Mouse (Mus musculus): ENCODE results near the gene Gpr19.

Gpr19 gene

GRCm38 (mm10) chr6:134922511-134923195 is 24.3 kb upstream of the Gpr19 start:
- DNase-seq (ENCODE audit: low spot score) = no peak

DNA sequence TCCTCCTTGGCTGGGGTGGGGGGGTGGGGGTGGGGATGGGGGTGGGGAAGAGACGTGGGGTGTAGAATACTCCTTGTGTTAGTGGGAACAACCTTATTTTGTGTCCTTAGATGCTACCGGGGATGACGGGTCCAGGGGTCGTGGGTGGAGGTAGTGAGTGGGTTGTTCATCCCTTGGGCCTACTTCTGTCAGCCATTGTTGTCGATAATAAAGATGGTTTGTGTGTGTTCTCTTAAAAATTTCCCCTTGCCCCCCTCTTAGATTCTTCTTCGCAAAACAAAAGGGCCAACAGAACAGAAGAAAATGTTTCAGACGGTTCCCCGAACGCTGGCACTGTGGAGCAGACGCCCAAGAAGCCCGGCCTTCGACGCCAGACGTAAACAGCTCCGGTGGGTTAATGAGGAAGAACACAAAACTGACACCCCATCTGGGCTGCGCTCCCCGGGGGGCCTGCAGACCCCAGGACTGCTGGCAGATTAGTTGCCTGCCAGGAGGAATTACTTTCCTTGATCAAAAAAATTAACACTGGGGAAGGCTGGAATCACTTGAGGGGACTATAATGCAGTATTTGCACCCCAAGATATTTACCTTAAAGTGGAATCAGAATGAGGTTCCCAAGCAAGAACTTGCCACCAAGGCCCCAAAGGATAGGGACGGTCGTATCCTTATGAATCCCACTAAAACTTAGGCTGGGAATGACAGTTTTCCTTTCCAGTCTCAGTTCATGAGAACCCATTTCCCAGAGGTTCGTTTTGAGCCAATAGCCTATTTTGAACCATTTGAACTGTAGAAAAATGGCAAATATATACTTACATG is 23.5 kb upstream of the Gpr19 start:
- DNase-seq (ENCODE audit: low spot score) = no peak

- DNase-seq (ENCODE audit: low spot score) = peak; percentile 34
Measured at GRCm38 (mm10) chr6:134921014-134921694, 22.8 kb upstream of the Gpr19 start.

GRCm38 (mm10) chr6:134920190-134921013 is 22.0 kb upstream of the Gpr19 start, which contains the start of gene Cdkn1b:
Cdkn1b (plus strand) TSS chr6:134920401.
- DNase-seq (ENCODE audit: low spot score) = peak; percentile 80

DNA sequence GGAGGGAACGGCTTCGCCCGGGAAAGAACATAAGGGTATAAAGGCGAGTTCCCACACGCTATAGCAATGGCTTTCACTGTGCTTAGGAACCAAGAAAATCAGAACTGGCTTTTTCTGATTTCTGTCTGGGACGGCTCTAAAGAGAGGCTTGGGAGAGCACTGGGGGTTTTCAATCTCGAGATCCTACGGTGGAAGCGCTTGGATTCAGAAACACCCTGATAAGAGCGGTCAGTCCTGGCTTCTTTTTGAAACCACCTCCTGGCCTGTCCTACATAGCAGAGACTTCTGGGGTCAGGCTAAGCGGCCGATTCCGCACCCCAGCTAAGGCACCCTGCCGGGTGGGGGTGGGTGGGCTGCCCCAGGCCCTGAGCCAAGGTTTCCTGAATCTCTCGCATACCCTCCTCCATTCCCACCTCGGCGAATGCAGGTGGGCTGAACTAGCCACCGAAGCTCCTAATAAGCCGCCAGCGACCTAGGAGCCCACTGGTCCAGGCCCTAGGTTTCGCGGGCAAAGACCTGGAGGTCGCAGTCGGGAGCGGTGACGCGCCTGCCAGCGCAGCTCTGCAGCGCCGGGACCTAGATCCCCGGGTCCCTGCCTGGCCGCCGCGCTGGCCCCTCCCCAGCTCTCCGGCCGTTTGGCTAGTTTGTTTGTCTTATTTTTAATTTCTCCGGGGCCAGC is 21.3 kb upstream of the Gpr19 start:
- no peak for DNase-seq (ENCODE audit: low spot score)

- no peak for DNase-seq (ENCODE audit: low spot score)
Measured at GRCm38 (mm10) chr6:134918769-134919168, 20.4 kb upstream of the Gpr19 start.

GRCm38 (mm10) chr6:134917087-134917486 is 18.7 kb upstream of the Gpr19 start:
- DNase-seq (ENCODE audit: low spot score) = peak; percentile 48

GRCm38 (mm10) chr6:134916641-134917040 is 18.3 kb upstream of the Gpr19 start:
- no peak for DNase-seq (ENCODE audit: low spot score)

DNA sequence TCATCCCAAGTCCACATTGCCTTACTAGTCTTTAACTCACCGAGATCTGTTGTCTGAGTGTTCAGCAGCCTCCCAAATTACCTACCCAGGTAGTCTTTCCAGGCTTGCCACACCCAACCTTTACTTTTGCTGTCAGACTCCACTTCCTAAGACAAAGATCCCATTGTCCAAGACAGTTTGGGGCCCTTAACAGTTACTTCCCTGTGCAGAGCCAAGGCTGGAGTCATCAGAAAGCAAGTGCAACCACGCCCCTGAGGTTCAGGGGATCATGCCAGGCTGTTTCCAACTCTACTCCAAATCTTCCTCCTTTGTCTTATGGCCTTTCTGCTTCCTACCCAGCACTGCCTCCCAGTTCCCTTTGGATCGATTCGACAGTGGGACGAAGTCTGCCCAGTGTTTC is 16.1 kb upstream of the Gpr19 start:
- DNase-seq (ENCODE audit: low spot score) = no peak

GRCm38 (mm10) chr6:134905811-134906210 is 7.4 kb upstream of the Gpr19 start:
- no peak for DNase-seq (ENCODE audit: low spot score)

- DNase-seq (ENCODE audit: low spot score) = no peak
Measured at GRCm38 (mm10) chr6:134903891-134904884, 5.8 kb upstream of the Gpr19 start.

DNA sequence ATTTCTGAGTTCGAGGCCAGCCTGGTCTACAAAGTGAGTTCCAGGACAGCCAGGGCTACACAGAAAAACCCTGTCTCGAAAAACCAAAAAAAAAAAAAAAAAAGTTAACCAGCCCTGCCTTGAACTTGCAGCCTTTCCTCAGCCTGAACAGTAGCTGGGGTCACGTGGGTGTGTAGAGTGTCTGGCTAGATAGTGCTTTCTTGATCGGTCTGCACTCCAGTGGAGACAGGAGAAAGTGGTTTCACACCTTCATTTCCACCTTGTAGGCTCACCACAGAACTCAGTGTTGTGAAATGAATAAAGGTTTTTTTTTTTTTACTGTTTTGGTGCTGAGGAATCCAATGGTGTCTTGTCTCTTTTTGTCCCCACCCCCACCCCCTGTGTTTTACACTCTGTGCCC is 5.0 kb upstream of the Gpr19 start:
- no peak for DNase-seq (ENCODE audit: low spot score)

DNA sequence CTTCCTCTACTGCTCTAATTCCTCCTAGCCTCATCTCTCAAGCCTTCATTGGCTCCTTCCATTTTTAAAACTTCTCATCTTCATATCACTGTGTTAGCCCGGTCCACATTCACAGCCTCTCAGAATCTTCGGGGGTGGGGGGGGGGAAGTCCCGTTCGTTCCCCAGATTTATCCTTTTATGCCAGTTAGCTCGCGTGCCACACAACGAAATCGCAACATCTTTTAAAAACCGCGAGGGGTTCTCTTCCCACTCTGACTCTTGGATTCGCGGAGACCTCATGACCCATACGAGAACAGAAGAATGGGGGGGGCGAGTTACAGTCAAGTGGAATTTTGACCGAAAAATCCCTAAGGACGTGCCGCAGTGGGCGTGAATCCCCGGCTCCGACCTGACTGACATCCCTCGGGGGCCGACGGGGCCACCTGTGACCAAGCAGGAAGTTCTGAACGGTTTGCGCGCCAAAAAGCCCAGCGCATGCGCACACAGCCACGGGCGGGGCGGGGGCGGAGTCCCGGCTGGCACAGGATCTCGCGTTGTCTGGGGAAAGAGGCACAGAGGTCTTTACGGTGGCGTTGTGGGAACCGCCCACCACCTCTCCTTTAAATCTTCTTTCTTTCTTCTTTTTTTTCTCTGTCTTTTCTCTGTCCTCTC is 809 bp downstream of the Gpr19 start:
- peak; percentile 98 for DNase-seq (ENCODE audit: low spot score)

GRCm38 (mm10) chr6:134896570-134897436 is 1.6 kb downstream of the Gpr19 start:
- no peak for DNase-seq (ENCODE audit: low spot score)

- DNase-seq (ENCODE audit: low spot score) = no peak
Measured at GRCm38 (mm10) chr6:134890436-134890835, 7.9 kb downstream of the Gpr19 start.

DNA sequence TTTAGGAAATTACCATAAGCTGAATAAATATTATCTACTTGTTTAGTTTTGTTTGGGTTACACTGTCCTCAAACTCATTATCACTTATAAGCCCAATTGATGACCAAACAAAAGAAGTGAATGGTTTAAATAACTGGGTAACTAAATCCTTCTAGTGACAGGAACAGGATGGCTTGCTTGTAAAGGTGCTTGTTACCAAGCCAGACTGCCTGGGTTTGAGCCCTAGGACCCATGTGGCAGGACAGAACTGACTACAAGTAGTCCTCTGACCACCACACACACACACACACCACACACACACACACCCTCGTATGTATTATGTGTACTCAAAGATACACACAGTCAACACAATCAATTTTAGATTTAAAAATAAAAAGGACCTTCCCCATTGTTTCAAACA is 8.6 kb downstream of the Gpr19 start:
- DNase-seq (ENCODE audit: low spot score) = no peak

DNA sequence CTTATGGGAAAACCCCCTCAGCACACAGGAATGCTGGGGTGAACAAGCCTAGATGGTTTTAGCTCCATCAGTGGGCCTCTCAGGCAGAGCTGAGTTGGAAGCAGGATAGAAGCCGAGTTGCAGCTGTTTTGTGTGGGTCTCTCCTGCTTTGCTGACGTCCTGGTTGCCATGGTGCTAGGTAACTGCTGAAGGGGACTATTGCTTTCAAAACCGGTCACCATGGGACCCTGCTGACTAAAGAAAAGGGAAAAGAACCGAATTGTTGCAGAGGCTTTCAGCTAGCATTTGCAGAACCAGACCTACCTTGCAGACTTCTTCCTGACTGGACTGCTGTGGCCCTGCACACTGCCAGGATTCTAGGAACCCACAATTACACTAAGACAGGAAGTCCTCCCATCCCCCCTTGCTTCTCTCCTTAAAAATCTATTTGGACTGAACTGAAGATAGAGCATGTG is 9.8 kb downstream of the Gpr19 start:
- no peak for DNase-seq (ENCODE audit: low spot score)

DNA sequence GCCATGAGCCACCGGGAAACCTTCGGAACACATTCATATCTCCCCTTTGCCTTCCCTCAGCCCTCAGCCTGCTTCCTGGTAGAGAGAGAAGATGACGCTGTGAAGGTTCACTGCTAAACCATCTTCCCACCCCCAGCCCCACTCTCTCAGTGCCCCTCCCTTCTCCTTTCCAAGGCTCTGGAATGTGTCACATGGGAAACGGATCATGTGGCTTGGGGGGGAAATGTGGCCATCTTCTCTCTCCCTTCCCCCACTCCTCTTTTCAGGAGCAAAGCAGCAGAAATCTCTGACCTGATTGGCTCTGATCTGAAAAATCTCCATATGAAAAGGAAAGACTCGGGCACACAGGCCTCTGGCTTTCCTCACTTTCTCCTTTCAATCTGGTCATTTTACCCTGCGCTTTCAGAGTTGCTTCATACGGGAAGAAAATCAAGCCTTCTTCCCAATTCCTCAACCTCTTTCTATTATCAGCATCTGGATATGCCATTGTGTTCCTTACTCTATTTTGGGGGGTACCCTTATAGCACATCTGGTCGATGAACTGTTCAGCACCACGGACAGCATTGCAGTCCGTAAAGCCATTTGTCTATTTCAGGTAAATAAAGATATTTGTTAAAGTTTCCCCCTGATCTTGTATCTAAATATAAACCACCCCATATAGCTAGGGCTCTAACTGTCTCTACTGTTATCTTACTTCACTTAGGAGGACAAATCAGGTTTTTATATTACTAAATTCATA is 10.5 kb downstream of the Gpr19 start:
- DNase-seq (ENCODE audit: low spot score) = no peak
